Mouse (Mus musculus) adrenal gland, adult 18-20 months (tissue): ENCODE data around the gene Gm20806. TPM values are rescaled to one million over a fixed set of nuclear protein-coding genes. Genes with fewer than 3 reads are reported as not detected.
"Not testable (repeated sequence)": the region's sequence is repeated elsewhere in the genome, so short reads cannot be mapped to it uniquely, and the experiment has no call there.

Experiments used
- DNase-seq, 2 experiments: peaks; one replicate each; pipeline ENCODE4 v3.0.0; 2021 to 2022; ENCODE audit warnings: low spot score in 2 of 2
- long read RNA-seq, 2 experiments: library from polyadenylated mRNA; stranded (forward); transcript quantifications; one replicate each; pipeline ENCODE4 v2.0.0; 2021
- total RNA-seq, 2 experiments: library from RNA; stranded (reverse); gene quantifications; 1 replicate in 1 of 2; 2 replicates in 1 of 2; pipeline ENCODE4 v1.2.3; 2021

Gm20806 gene
- not detected for total RNA-seq
- long read RNA-seq, experiment 1, result 0 reads
- long read RNA-seq, experiment 2, result 0 reads

DNA sequence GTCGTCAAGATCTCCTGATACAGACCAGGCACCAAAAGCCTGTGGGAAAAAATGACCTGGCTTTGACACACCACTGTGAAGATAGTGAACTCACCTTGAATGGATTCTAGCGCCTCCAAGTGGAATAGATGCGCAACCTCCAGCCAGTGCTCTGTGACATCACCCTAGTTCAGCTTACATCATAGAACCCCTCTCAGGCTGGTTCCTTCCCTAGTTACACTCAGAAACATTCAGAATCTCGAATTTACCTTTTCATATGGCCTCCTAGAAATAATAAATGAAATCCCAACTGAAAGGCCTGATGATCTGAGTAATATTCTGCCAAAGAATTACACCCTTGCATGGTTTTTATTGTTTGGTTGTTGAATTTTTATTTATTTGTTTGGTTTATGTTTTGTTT lies at the start of gene Gm20806:
Gene Gm20806, minus strand, starts transcription at position 101 of the 400 bp plus-strand sequence.
- DNase-seq, result not testable (repeated sequence)
